Mouse (Mus musculus) cortical plate, adult 2 months (tissue): ENCODE measurements around the gene Hoxc5.

ENCODE experiments used
- CTCF ChIP-seq: fragments of 200-500 bp; IDR thresholded peaks from 2 replicates; pipeline ENCODE4 v1.5.1; 2011; ENCODE audit warnings: mild to moderate bottlenecking, control low read depth, low read length; ENCODE audit not compliant: insufficient read depth; ENCODE audit errors: extremely low read depth
- POLR2A ChIP-seq: fragments of 200-500 bp; IDR thresholded peaks from 2 replicates; pipeline ENCODE4 v1.6.1; 2011; ENCODE audit warnings: mild to moderate bottlenecking, low read length, control low read depth; ENCODE audit not compliant: insufficient read depth; ENCODE audit errors: extremely low read depth

DNA sequence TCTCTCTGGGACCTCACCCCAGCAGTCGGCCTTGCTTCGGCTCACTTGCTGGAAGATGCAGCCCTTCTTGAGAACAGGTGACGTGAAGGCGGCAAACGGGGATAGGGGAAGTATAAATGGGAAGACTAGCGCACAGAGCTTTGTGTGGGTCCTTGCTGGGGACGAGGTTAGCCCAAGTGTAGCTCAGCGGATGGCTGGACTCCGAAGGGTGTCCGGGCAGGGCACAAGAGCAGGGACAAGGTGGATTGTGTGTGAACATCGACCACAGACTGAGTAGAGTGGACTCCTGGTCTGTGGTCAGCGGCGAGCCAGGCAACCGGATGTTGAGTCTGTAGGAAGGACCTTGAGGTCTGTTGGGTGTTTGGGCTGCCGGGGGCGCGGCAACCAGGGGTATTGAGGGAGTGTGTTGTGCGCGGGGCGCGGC, 8.5 kb downstream of the Hoxc5 start:
- TF ChIP-seq CTCF, result no peak
- TF ChIP-seq POLR2A, result no peak
